Mouse (Mus musculus) CD4-positive, CD25-positive, alpha-beta regulatory T cell, adult 2 months (primary cell): ENCODE data around the gene Pacsin3.

Experiments
- DNase-seq: peaks from one replicate; pipeline ENCODE4 v3.0.0-alpha.2; 2012; ENCODE audit warnings: low read depth, low spot score

Gene Pacsin3

GRCm38 (mm10) chr2:91255661-91256150 lies at the start of gene Pacsin3:
Gene Pacsin3 (plus strand): TSS chr2:91255954.
- peak; percentile 33 for DNase-seq

- no peak for DNase-seq
These were observed 49.4 kb upstream of the Pacsin3 start for GRCm38 (mm10) chr2:91206254-91206775.

DNA sequence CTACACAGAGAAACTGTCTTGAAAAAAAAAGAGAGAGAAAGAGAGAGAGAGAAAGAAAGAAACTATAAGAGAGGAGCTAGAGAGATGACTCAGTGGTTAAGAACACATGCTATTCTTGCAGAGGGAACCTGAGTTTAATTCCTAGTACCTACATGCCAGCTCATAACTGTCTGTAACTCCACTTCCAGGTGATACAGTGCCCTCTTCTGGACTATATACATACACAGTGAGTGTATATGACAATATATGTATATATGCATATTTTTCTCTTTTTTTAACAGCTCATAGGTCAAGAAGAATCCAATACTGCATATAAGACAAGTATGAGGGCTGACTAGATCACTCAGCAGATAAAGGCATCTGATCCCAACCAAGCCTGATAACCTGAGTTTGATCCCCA lies 42.4 kb upstream of the Pacsin3 start:
- no peak for DNase-seq

GRCm38 (mm10) chr2:91217032-91217431 lies 38.7 kb upstream of the Pacsin3 start:
- no peak for DNase-seq

- no peak for DNase-seq
These were observed 35.3 kb upstream of the Pacsin3 start for GRCm38 (mm10) chr2:91220501-91220900.

DNA sequence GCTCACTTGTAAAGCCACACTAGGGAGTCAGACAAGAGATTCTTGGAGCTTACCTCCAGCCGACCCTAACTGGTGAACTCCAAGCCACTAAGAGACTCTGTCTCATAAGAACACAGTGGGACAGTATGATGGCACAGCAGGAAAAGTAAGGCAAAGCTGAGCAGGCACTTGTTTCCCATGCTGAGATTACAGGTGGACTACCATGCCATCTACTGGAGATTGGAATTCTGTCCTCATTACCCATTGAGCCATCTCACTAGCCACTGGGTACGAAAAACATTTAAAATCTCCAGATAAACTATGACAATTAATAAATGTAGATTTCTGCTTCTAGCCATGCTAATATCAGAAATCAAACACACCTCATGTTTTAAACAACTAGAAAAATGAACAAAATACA lies 32.1 kb upstream of the Pacsin3 start:
- DNase-seq, result no peak

DNA sequence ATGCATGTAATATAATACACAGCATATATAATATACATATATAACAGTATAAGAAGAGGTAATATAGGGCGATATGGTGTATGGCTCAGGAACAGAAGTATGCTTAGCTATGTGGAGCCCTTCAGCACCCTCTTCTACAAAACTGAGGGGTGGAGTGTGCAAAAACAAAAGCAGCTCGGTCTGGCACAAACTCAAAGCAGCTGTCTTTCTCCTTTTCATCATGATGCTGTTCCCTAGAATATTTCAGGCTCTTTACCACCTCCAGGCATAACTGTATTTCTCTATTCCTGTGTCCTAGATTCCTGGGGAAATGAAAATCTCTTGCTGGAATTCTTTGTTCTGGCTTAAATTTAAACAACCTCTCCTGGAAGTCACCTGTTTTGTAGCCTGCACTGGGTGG lies 26.0 kb upstream of the Pacsin3 start:
- no peak for DNase-seq

DNA sequence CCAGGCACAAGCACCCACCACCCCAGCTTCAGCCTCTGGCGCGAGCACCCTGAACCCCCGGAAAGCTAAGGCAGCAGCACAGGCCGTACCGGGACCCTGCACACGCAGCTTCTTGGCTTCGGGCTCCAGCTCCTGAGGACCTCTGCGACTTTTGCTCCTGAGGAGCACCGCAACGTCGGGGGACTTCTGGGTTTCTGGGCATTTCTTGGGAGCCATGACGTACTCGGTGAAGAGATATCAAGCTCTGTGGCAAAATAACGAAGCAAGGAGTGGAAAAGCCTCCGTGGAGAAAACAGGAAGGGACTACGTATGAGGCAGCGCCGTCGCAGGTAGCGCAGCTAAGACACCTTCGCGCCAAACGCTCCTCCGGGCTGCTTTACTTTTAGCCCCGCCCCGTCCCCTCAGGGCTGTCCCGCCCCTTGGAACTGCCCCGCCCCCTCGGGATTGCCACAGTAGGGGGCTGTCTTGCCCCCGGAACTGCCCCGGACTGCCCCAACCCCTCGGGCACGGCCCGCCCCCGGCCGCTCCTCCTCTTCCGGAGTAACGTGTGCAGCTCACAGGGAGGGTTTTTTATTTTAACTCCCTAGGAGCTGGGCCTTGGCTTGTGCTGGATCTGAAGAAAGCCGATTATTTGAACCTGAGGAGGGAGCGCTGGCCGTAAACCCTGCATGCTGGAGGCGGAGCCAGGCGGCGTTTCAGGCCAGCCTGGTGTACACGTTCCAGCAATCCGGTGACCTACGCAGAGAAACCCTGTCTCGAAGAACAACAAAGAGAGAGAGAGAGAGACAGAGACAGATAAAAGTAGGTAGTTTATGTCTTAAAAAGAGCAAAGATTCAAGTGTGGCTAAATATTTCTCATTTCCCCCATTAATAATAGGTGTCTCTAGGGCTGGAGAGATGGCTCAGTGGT lies 18.9 kb upstream of the Pacsin3 start, which contains the start of gene Ddb2:
Ddb2 (minus strand) TSS at position 382 of the 910 bp plus-strand sequence.
- peak; percentile 98 for DNase-seq

GRCm38 (mm10) chr2:91237511-91238080 lies 18.2 kb upstream of the Pacsin3 start:
- peak; percentile 55 for DNase-seq

GRCm38 (mm10) chr2:91242547-91242946 lies 13.2 kb upstream of the Pacsin3 start:
- peak; percentile 27 for DNase-seq

- DNase-seq, result no peak
These were observed 12.3 kb upstream of the Pacsin3 start for GRCm38 (mm10) chr2:91243416-91243815.

GRCm38 (mm10) chr2:91244557-91245228 lies 11.1 kb upstream of the Pacsin3 start:
- DNase-seq, result no peak

GRCm38 (mm10) chr2:91248366-91248765 lies 7.4 kb upstream of the Pacsin3 start:
- DNase-seq, result no peak

DNA sequence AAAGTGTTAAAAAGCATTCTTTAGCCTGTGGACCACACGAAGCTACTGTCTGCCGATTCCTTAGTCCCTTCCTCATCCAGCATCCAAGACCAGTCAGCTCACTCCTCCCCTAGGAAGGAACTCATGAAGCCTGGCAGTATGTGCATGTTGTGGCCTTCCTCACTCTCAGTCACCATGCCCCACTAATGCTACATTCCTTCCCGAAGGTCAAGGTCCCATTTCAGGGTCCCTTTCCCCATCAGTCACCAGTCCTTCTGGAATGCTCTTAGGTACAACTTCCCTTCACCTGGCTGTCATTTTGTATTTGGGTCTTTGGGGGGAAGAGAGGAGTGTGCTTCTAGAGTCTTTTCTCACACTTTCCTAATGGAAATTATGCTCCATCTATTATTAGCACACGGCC lies 3.8 kb upstream of the Pacsin3 start:
- no peak for DNase-seq

DNA sequence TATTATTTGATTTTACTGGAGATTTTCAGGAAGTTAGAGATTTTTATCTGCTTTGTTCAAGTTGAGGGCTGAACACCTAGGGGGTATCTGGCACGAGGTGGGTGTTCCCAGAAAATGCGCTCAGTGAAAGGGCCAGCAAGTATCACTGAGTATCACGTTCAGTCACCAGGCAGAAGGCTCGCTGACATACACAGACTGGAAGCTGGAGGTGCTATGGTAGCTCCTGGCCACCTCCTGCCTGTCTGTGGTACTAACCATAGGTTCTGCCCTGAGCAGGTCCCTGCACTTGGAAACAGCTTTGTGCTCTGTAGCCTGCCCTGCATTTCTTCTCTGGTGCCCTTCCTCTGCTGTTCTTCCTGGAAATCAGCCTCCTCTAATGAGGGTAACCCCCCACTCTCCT lies 3.2 kb upstream of the Pacsin3 start:
- DNase-seq, result no peak

DNA sequence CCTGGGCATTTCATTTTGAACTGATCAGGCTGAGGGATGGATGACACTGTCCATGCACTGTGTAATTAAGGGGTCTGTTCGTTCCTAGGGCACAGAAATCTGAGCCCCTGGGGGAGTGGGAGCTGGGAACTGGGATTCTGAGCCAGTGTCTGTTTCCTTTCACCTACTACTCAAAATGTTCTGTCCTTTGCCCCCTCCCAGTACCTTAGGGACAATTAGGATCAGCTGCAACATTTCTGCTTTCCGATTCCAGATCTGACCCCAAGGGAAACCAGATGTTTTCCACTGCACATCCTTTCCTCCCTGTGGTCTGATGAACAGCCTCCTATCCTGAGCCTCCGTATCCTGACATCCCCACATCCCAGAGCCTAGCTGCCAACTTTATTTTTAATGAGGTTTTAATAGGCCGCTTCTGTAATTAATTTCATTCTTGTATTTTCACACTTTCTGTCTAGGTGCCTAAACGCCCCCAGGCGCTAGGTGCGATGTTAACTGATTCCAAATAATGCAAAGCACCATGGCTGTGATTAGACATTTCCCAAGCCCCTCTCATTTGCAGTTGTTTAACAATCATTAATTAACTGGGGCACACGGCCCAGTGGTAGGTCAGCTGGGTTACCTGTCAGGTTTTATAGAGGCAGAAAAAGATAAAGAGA lies 901 bp upstream of the Pacsin3 start:
- no peak for DNase-seq

DNA sequence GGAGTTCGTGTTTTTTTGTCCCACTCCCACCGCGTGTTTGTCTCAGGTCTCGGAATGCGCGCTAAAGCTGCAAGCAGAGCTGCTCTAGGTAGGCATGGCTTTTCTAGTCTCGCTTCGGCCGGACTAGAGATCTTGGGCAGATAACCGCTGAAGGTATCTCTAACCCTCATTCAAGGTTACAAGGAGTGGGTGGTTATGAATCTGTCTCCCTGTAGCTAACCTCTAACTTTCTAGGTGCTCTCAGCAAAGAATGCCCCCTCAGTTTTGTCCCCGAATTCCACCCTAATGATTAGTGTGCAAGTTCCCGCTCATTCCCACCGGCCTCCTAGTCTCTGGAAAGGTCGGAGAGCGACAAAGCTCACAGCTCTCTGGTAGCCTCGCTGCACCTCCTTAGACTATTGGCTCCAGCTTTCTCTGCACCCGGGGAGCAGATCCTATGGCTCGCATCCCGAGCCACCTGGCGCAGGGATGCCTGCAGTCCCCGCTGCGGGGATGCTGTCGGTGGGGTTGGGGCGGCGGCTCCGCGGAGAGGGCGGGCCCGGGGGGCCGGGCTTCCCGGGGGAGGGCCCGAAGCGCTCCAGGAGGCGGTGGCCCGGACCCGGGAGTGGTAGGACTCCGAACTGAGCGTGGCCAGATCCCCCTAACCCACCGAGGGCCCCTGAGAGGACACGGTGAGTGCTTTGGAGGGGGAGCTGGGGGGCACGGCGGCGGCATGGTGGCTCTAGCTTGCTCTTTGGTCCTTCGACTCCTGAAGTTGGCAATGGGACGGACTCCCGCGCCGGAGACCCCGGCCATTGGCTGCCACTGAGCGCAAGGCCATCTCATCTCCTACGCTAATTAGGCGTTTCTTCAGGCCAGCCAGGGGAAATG lies 737 bp downstream of the Pacsin3 start:
- peak; percentile 60 for DNase-seq

GRCm38 (mm10) chr2:91257126-91257980 lies 1.6 kb downstream of the Pacsin3 start:
- peak; percentile 39 for DNase-seq

DNA sequence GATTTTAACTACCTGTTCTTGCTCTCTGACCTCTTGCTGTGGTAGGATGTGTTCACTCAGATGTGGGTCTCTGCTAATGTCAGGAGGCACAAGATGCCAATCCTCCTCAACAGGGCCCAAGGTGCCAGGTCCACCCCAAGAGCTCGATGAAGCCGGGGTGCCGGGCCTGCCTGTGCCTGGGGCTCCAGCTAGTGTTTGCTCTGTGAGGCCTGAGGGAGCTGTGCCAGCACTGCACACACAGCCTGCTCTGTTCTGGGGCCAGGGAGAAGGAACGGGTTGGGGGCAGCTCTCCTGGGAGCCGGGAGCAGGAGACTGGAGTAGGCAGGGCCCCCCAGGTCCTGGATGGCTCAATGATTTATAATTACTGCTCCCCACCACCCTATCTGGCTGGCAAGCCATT lies 2.3 kb downstream of the Pacsin3 start:
- DNase-seq, result no peak

- DNase-seq, result no peak
These were observed 3.1 kb downstream of the Pacsin3 start for GRCm38 (mm10) chr2:91258830-91259229.
